Mouse (Mus musculus) frontal cortex, postnatal 10 days (tissue): ENCODE data around the gene Cfap299.

Experiments
- DNase-seq, 2 experiments: peaks; one replicate each; pipeline ENCODE4 v3.0.0; 2022; ENCODE audit warnings: low spot score in 2 of 2, mixed read lengths in 1 of 2

The Cfap299 gene

DNA sequence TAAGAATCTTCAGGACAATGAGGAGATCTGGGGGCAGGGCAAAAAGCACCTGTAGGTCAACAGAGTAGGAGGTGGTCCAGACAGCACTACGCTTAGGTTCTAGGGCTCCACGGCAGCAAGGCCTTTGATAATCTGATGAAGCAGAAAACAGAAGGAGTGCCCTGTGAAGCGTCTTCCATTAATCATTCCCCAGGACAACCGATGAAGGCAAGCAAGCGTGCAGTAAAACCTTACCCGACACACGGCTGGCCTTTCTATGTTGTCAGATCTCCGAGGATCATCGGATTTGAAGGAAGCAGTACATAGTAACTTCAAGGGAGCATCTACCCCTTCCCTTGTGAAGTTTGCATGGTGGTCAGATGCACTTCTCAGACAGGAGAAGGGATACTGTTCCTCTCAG lies 478.8 kb downstream of the Cfap299 start:
- no peak for DNase-seq

DNA sequence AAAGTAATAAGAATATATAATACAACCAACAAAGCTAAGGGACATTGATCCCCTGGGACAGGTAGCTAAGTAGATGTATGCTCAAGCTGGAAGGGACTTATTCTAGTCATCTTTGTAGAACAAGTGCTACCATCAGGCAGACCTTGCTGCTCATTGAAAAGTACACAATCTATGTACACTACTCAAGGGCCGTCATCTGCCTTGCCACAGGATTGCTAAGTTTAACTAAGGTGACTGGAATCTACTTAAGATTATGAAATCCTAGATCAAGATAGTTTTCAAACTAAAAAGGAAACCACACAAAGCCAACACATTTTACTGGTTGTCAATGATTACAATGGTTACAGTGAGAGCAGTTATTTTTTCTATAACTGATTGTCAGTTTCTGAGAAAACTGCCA lies 483.3 kb downstream of the Cfap299 start:
- DNase-seq, result no peak

DNA sequence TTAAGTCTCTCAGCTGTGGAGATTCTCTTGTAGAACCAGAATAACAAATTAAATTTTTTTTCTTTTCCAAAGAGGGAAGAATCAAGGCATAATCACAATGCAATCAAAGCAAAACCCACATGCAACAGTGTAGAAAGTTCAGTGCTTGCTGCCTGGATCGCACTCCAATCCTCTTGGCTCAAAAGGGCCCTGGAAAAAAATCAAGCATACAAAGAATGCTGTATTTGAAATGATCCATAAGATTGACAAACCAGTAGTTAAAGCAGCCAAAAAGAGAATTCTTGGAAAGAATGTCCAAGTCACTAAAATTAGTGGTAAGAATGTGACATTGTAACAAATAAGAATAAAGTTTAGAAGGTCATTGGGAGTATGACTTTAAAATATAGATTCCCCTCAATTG lies 486.2 kb downstream of the Cfap299 start:
- no peak for DNase-seq

DNA sequence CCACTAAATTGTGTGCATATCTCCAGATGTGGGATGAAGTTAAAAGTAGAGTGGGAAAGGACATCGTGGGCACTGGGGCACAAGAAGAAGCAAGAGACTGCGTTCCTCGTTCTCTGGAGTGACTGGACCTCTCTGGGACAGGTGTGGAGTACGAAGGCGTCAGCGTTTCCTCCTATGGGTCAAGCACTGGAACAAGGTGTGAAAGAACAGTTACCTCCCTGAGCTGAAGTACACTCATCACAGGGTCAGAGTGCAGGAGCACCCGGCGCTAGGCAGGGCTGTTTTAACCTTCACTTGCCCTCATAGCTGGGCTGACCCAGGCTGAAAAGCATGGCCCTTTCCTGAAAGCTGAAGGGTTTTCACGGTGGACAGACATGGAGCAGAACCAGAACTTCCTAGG lies 504.7 kb downstream of the Cfap299 start:
- DNase-seq, result no peak

DNA sequence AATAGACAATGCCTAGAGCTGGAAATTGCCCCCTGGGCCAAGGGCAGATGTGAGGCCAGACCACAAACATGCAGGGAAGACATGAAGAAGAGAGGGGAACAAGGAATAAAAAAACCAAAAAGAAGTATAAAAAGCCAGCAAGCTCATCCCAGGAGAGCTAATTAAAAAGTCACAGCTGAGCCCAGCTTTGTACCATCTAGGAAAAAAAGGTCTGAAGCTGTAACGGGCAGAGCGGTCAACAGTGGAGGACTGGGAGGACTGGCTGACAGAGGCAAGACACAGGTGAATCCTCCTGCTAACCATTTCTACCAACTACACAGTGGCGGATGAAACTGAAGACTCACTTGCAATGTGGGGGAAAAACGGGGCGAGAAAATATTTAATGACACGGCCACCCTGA lies 505.2 kb downstream of the Cfap299 start:
- DNase-seq, result no peak

DNA sequence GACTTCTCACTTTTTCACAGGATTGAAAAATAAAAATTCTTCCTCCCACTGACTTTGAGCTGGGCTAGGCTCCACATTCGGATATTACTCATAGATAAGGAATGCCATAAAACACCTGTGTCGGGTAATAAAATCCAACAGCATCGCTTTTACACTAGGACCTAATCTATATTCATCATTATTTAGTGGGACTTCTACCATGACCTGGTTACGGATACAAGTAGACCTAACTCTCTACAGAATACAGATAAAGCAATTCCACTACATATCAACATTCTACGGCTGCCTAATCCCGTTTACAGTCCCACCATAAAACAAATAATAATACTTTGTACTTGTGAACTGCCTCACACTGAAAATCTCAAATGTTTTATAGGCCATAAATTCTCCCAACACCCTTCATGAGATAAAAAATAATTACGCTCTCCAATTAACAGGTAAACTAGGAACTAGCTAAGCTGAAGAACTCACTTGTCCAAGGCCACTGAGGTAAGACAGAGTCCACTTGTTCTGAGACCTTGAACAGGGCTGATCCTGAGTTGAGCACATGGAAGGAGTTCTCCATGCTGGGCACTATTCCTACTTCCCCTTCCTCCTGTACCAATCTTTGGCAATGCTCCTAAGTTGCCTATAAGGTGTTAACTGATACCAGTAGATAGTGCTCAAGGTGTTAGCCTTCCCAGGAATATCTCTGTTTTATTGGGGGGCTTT lies 513.7 kb downstream of the Cfap299 start:
- DNase-seq, result no peak

DNA sequence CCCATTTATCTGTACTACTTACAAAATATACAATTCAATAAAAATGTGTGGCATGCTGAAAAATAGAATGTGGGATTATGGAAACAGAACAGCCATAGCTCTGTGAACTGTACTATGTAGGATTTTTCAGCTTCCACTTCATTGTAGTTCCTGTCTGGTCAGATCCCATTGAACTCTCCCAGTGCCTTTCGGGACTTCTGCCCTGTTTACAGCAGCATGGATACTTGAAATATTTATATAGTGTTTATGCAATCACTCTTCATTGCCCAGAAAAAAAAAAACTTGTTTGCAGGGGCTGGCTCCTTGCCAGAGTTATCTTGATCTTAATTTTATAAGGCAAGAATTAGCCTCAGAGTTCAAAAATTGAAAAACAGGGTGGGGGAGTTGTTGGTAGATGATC lies 515.6 kb downstream of the Cfap299 start:
- no peak for DNase-seq
